Mouse (Mus musculus): ENCODE measurements around the gene Trp53i11. TPM values are rescaled to one million over a fixed set of nuclear protein-coding genes. Genes with fewer than 3 reads are reported as not detected.

Trp53i11 gene
- total and polyA plus RNA-seq, 2 experiments = 1.9 to 9.1 TPM

- TF ChIP-seq CTCF (IDR thresholded peaks at IDR 0.05; ENCODE audit: low read depth, low read length) (no peak), POLR2A (IDR thresholded peaks at IDR 0.05; ENCODE audit: extremely low read depth, insufficient read depth, low read length) (no peak)
- H3K79me2 ChIP-seq (ENCODE audit: control insufficient read depth, insufficient read depth, low read length) = no peaks in the 10 kb centered on the region
- no peaks in the 10 kb centered on the region for H3K36me3 ChIP-seq (ENCODE audit: control insufficient read depth, insufficient read depth, low read length)
- no peak overlapping the region for H3K9ac ChIP-seq (ENCODE audit: low read depth, low read length)
- no peaks in the 10 kb centered on the region for H3K4me1 ChIP-seq (ENCODE audit: control insufficient read depth, insufficient read depth, low read length)
- no peak overlapping the region for H3K4me3 ChIP-seq (ENCODE audit: insufficient read depth, low read depth, low read length)
- WGBS = 61% methylated on average over 1 of the region's 1 CpGs
- H3K27me3 ChIP-seq (ENCODE audit: control insufficient read depth, insufficient read depth, low read length) = no peaks in the 10 kb centered on the region
- peak; percentile 57 for DNase-seq (ENCODE audit: extremely low read depth, low read depth, low spot score)
- no peak overlapping the region for H3K27ac ChIP-seq (replicated peaks; ENCODE audit: insufficient read depth, low read depth, low read length)
Measured at GRCm38 (mm10) chr2:93237055-93237454, 49.7 kb downstream of the Trp53i11 start.

- H3K27ac ChIP-seq (replicated peaks; ENCODE audit: insufficient read depth, low read depth, low read length) = no peak overlapping the region
- no peak for DNase-seq (ENCODE audit: extremely low read depth, low read depth, low spot score)
Measured at GRCm38 (mm10) chr2:93238864-93239263, 51.5 kb downstream of the Trp53i11 start.

GRCm38 (mm10) chr2:93242166-93242565 lies 54.8 kb downstream of the Trp53i11 start:
- DNase-seq (ENCODE audit: extremely low read depth, low read depth, low spot score) = no peak
- Histone ChIP-seq H3K79me2 (ENCODE audit: control insufficient read depth, insufficient read depth, low read length) (no peaks in the 10 kb centered on the region), H3K9ac (ENCODE audit: low read depth, low read length) (no peak overlapping the region), H3K4me3 (ENCODE audit: insufficient read depth, low read depth, low read length) (no peak overlapping the region), H3K4me1 (ENCODE audit: control insufficient read depth, insufficient read depth, low read length) (no peaks in the 10 kb centered on the region), H3K27me3 (ENCODE audit: control insufficient read depth, insufficient read depth, low read length) (no peaks in the 10 kb centered on the region), H3K36me3 (ENCODE audit: control insufficient read depth, insufficient read depth, low read length) (no peaks in the 10 kb centered on the region), H3K27ac (replicated peaks; ENCODE audit: insufficient read depth, low read depth, low read length) (no peak overlapping the region)
- WGBS = 86% methylated on average over 5 of the region's 5 CpGs
- TF ChIP-seq POLR2A (IDR thresholded peaks at IDR 0.05; ENCODE audit: extremely low read depth, insufficient read depth, low read length) (no peak), CTCF (IDR thresholded peaks at IDR 0.05; ENCODE audit: low read depth, low read length) (no peak)

More at GRCm38 (mm10) chr2:93238864-93239263, 51.5 kb downstream of the Trp53i11 start:
- H3K27me3 ChIP-seq (ENCODE audit: control insufficient read depth, insufficient read depth, low read length) = no peaks in the 10 kb centered on the region
- WGBS = 87% methylated on average over 6 of the region's 6 CpGs
- no peak overlapping the region for H3K4me3 ChIP-seq (ENCODE audit: insufficient read depth, low read depth, low read length)
- no peaks in the 10 kb centered on the region for H3K4me1 ChIP-seq (ENCODE audit: control insufficient read depth, insufficient read depth, low read length)
- no peak overlapping the region for H3K9ac ChIP-seq (ENCODE audit: low read depth, low read length)
- no peaks in the 10 kb centered on the region for H3K36me3 ChIP-seq (ENCODE audit: control insufficient read depth, insufficient read depth, low read length)
- H3K79me2 ChIP-seq (ENCODE audit: control insufficient read depth, insufficient read depth, low read length) = no peaks in the 10 kb centered on the region
- TF ChIP-seq POLR2A (IDR thresholded peaks at IDR 0.05; ENCODE audit: extremely low read depth, insufficient read depth, low read length) (no peak), CTCF (IDR thresholded peaks at IDR 0.05; ENCODE audit: low read depth, low read length) (no peak)

GRCm38 (mm10) chr2:93243439-93244089 lies 56.2 kb downstream of the Trp53i11 start:
- H3K27me3 ChIP-seq (ENCODE audit: control insufficient read depth, insufficient read depth, low read length) = no peaks in the 10 kb centered on the region
- no peak overlapping the region for H3K9ac ChIP-seq (ENCODE audit: low read depth, low read length)
- H3K4me3 ChIP-seq (ENCODE audit: insufficient read depth, low read depth, low read length) = no peak overlapping the region
- H3K27ac ChIP-seq (replicated peaks; ENCODE audit: insufficient read depth, low read depth, low read length) = no peak overlapping the region
- no peaks in the 10 kb centered on the region for H3K36me3 ChIP-seq (ENCODE audit: control insufficient read depth, insufficient read depth, low read length)
- DNase-seq (ENCODE audit: extremely low read depth, low read depth, low spot score) = no peak
- H3K79me2 ChIP-seq (ENCODE audit: control insufficient read depth, insufficient read depth, low read length) = no peaks in the 10 kb centered on the region
- WGBS = 84% methylated on average over 11 of the region's 11 CpGs
- no peak for TF ChIP-seq CTCF (IDR thresholded peaks at IDR 0.05; ENCODE audit: low read depth, low read length)
- no peak for TF ChIP-seq POLR2A (IDR thresholded peaks at IDR 0.05; ENCODE audit: extremely low read depth, insufficient read depth, low read length)
- no peaks in the 10 kb centered on the region for H3K4me1 ChIP-seq (ENCODE audit: control insufficient read depth, insufficient read depth, low read length)

GRCm38 (mm10) chr2:93244090-93244443 lies 56.7 kb downstream of the Trp53i11 start:
- H3K27me3 ChIP-seq (ENCODE audit: control insufficient read depth, insufficient read depth, low read length) = no peaks in the 10 kb centered on the region
- no peak for TF ChIP-seq CTCF (IDR thresholded peaks at IDR 0.05; ENCODE audit: low read depth, low read length)
- no peak for TF ChIP-seq POLR2A (IDR thresholded peaks at IDR 0.05; ENCODE audit: extremely low read depth, insufficient read depth, low read length)
- 86% methylated on average over 8 of the region's 8 CpGs for WGBS
- H3K4me3 ChIP-seq (ENCODE audit: insufficient read depth, low read depth, low read length) = no peak overlapping the region
- H3K36me3 ChIP-seq (ENCODE audit: control insufficient read depth, insufficient read depth, low read length) = no peaks in the 10 kb centered on the region
- no peaks in the 10 kb centered on the region for H3K79me2 ChIP-seq (ENCODE audit: control insufficient read depth, insufficient read depth, low read length)
- H3K27ac ChIP-seq (replicated peaks; ENCODE audit: insufficient read depth, low read depth, low read length) = no peak overlapping the region
- no peak overlapping the region for H3K9ac ChIP-seq (ENCODE audit: low read depth, low read length)
- DNase-seq (ENCODE audit: extremely low read depth, low read depth, low spot score) = no peak
- no peaks in the 10 kb centered on the region for H3K4me1 ChIP-seq (ENCODE audit: control insufficient read depth, insufficient read depth, low read length)

GRCm38 (mm10) chr2:93249058-93249457 lies 61.7 kb downstream of the Trp53i11 start:
- Histone ChIP-seq H3K79me2 (ENCODE audit: control insufficient read depth, insufficient read depth, low read length) (no peaks in the 10 kb centered on the region), H3K36me3 (ENCODE audit: control insufficient read depth, insufficient read depth, low read length) (no peaks in the 10 kb centered on the region), H3K9ac (ENCODE audit: low read depth, low read length) (no peak overlapping the region), H3K27me3 (ENCODE audit: control insufficient read depth, insufficient read depth, low read length) (no peaks in the 10 kb centered on the region), H3K27ac (replicated peaks; ENCODE audit: insufficient read depth, low read depth, low read length) (no peak overlapping the region), H3K4me3 (ENCODE audit: insufficient read depth, low read depth, low read length) (no peak overlapping the region), H3K4me1 (ENCODE audit: control insufficient read depth, insufficient read depth, low read length) (no peaks in the 10 kb centered on the region)
- 60% methylated on average over 6 of the region's 6 CpGs for WGBS
- no peak for DNase-seq (ENCODE audit: extremely low read depth, low read depth, low spot score)
- no peak for TF ChIP-seq CTCF (IDR thresholded peaks at IDR 0.05; ENCODE audit: low read depth, low read length)
- TF ChIP-seq POLR2A (IDR thresholded peaks at IDR 0.05; ENCODE audit: extremely low read depth, insufficient read depth, low read length) = no peak
